Mouse (Mus musculus) brain, embryonic 14.5 days (tissue): ENCODE data around the gene Cyp4f40. TPM values are rescaled to one million over a fixed set of nuclear protein-coding genes. Genes with fewer than 3 reads are reported as not detected.
"Not testable (repeated sequence)": the region's sequence is repeated elsewhere in the genome, so short reads cannot be mapped to it uniquely, and the experiment has no call there.

ENCODE experiments used
- DNase-seq: peaks from one replicate; pipeline ENCODE4 v3.0.0-alpha.2; 2011; ENCODE audit warnings: low read depth
- CTCF ChIP-seq: fragments of 200-500 bp; IDR thresholded peaks from 2 replicates; pipeline ENCODE4 v1.5.1; 2012; ENCODE audit warnings: inconsistent platforms, mild to moderate bottlenecking, moderate library complexity, borderline replicate concordance; ENCODE audit not compliant: insufficient read depth, insufficient read length; ENCODE audit errors: extremely low read depth
- POLR2A ChIP-seq: fragments of 200-500 bp; IDR thresholded peaks from 2 replicates; pipeline ENCODE4 v1.6.1; 2012; ENCODE audit warnings: mild to moderate bottlenecking, inconsistent platforms, borderline replicate concordance; ENCODE audit not compliant: poor library complexity, insufficient read depth, insufficient read length, severe bottlenecking; ENCODE audit errors: extremely low read depth
- polyA plus RNA-seq: library from polyadenylated mRNA; depleted of rRNA; stranded (reverse); fragments of >200 nt; gene quantifications from 2 replicates; pipeline ENCODE4 v1.2.3, GENCODE M21; 2012; rRNA removed

Cyp4f40 gene
- polyA plus RNA-seq, 1 experiment, result 0.14 TPM

DNA sequence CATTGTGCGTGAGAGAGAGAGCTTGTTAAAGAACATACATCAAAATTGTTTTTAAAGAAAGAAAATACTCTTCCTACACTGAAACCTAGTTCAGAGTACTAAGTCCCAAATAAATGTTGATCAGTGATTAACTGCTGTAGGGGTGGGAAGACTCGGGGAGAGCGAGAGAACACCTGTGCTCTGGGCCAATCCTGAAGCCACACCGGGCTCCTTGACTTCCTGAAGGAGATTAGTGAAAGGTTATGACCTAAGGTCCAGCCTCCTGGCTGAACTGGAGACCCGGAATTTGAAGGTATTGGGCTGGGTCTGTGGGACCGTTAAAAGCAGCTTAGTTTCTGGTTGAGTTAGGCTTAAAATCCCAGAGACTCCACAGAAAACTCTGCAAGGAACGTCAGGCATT is 64.1 kb downstream of the Cyp4f40 start:
- DNase-seq, result no peak
- no peak for TF ChIP-seq POLR2A
- TF ChIP-seq CTCF, result no peak

DNA sequence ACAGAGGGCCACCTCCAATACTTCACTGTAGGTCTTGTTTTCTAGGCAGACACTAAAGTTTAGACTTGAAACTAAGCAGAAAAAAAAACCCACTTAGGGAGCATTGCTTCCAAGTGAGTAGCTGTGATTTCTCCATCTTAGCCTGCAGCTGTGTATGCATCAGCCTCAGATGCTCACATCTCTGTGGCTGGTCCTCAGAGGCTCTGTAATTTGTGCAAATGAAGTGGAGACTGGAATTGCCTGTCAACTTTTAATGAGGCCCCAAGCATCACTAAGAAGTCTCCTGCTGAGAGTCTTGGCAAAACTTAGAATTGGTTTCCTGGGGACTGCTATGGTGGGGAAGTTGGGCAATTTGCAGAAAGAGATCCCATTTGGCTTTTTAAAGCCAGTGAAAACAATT is 67.7 kb downstream of the Cyp4f40 start:
- DNase-seq, result not testable (repeated sequence)

Other genes with a start within 250 kb of the Cyp4f40 start
- 0.05 TPM in 1 of 2 replicates, not detected in the other for gene Pglyrp2, start 234.7 kb upstream of the Cyp4f40 start, polyA plus RNA-seq
- gene Cyp4f39, start 206.2 kb upstream of the Cyp4f40 start, polyA plus RNA-seq, result 0.59 and 0.62 TPM in 2 replicates
- gene Cyp4f17, start 152.8 kb upstream of the Cyp4f40 start, polyA plus RNA-seq, result 13.4 and 14.5 TPM in 2 replicates
- gene Cyp4f16, start 122.3 kb upstream of the Cyp4f40 start, polyA plus RNA-seq, result 21.6 and 37.0 TPM in 2 replicates
- not detected in 2 replicates for gene Cyp4f37, start 37.6 kb upstream of the Cyp4f40 start, polyA plus RNA-seq
- 2.4 and 3.1 TPM in 2 replicates for gene Cyp4f15, start 26.7 kb downstream of the Cyp4f40 start, polyA plus RNA-seq
- 31.3 and 34.6 TPM in 2 replicates for gene Zfp871, start 129.4 kb downstream of the Cyp4f40 start, polyA plus RNA-seq
- gene Zfp811, start 151.0 kb downstream of the Cyp4f40 start, polyA plus RNA-seq, result 21.9 and 40.7 TPM in 2 replicates
- 18.4 and 19.9 TPM in 2 replicates for gene Zfp799, start 171.4 kb downstream of the Cyp4f40 start, polyA plus RNA-seq
- 4.6 and 5.2 TPM in 2 replicates for gene Zfp870, start 232.7 kb downstream of the Cyp4f40 start, polyA plus RNA-seq